Mouse (Mus musculus): ENCODE measurements around the gene Mgat4e.
"Not testable (repeated sequence)": the region's sequence is repeated elsewhere in the genome, so short reads cannot be mapped to it uniquely, and the experiment has no call there.

Gene Mgat4e

DNA sequence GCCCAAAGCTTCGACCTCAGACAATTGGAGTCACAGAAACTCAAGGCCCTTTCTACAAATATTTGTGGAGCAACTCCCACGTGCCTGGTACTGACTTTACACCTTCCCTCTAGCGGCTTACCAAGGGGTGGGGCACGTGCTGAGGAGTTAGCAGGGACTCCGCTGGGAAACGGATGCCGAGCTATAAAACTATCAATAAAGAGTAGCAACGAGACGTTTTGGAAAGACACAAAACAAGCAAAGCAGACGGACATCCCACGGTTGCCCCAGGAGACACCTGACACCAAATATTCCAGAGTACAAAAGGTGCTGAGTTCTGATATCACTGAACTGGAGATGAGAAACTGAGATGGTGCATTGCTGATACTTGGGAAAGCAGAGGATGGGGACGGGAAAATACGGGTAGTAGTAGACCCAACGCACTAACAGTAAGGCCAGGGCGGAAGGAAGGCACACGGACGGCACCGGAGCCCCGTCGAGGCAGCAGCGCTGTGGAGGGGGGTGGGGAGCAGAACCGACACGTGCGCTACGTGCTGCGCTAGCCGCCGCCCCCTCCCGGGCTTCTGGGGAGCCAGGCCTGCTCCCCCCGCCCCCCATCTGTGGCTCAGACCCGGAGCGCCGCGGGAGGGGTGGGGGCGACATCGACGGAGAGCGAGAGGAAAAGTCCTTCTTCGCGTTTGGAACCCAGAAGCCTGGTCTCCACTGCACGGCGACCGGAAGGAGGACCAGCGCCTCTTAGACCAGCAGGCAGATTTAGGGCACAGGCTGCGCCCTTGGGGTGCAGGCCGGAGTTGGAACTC lies 6.6 kb upstream of the Mgat4e start:
- DNase-seq (ENCODE audit: extremely low spot score, low spot score) = peak; percentile 36

DNA sequence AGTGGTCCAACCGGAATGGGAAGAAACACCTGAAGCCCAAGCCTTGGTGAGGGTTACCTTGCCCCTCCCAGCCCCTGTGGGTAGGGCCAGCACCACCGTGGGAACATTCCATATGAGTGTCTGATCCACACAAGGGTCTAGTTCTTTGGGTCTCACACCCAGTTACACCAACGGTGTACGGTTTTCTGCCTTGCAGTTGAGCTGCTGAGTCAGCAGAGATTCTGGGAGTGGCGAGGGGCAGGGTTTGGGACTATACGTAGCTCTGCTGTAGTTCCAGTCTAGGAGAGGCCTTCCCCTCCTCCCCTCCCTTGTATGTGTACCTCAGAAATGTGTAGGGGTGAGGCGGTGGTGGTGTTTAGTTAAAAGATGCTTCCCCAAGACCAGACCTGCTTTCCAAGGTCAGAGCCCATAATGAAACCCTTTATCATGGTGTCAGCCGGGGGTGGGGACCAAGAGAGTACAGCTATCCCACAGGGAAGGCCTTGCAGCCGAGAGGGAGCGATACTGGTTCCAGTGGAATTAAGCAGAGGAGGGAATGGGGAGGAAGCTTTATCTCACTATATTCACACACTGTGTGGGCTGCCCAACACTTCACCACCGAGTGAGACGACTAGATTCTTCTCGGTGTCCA lies 5.9 kb upstream of the Mgat4e start:
- no peak for DNase-seq (ENCODE audit: extremely low spot score, low spot score)

DNA sequence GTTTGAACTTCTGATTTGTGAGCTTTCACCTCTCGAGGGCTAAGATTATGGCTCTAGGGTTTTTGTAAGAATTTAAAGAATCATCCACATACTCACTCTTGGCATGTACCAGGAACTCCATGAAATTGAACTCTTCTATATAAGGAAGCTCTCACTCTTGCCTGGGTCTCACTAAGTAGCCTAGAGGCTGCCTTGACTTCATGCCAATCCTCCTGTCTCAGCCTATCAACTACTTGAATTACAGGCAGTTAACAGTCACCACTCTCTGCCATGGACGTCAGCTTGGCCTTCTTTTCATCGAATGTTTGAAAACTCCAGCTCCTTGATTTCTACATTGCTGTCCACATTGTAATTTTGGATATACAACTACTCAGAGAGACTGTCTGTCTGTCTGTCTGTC lies 2.9 kb upstream of the Mgat4e start:
- no peak for DNase-seq (ENCODE audit: extremely low spot score, low spot score)

DNA sequence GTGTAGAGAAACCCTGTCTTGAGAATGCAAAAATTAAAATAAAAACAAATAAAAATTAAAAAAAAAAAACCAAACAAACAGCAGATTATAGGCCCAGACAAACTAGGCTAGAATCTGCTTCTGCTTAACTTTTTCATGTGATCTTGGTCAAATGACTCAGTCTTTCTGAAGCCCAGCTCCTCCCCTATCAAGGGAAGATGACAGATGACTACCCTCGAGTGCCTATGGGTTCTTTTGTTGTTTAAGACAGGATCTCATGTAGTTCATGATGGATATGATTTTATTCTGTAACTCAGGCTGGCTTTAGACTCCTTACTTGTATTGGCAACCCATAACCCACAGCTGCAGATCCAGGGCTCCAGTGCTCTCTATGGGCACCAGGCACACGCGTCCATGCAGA lies 2.4 kb upstream of the Mgat4e start:
- no peak for DNase-seq (ENCODE audit: extremely low spot score, low spot score)

DNA sequence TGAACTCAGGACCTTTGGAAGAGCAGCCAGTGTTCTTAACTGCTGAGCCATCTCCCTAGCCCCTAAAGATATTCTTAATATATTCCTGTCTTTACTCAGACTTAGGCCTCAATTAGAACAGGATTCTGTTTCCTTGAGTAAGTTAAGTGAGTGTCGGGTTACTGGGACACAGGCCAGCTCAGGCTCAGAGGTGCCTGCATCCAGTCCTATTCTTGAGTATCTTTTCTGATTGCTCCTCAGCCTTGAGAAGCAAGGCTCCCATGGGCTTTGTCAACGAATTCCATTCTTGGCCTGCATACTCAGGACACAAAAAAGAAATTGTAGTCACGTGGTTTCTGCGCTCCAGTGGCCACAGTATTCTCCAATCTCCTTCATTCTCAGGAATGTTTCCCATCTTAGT lies 1.3 kb downstream of the Mgat4e start:
- DNase-seq (ENCODE audit: extremely low spot score, low spot score) = no peak

DNA sequence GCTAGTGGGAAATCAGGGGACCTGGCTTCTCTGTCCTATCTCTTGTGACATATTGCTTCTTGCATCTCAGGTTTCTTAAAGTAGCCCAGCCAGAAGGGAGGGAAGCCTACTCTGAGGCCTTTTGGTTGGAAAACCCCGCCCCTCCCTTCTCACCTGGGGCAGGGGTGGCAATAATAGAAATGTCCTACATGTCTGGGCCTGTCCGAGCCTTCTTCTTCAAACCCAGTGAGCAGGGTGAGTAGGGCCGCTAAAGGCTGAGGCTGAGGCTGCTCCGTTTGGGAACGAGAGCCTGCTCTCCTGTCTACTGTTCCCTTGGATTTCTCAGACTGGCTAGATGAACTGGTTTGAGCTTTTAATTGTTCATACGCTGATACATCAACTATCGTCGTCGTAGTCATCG lies 8.9 kb downstream of the Mgat4e start:
- DNase-seq (ENCODE audit: extremely low spot score, low spot score) = no peak

DNA sequence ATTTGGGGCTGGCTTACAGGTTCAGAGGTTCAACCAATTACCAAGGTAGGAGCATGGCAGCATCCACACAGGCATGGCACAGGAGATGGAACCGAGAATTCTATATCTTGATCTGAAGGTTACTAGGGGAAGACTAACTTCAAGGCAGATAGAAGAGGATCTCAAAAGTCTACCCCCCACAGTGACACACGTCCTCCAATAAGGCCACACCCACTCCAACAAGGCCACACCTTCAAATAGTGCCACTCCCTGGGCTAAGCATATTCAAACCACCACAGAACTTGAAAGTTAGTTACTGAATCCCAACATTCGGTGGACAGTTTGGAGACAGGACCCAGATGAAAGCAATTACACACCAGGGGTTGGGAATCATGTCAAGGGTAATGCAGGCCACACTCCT lies 14.0 kb downstream of the Mgat4e start:
- DNase-seq (ENCODE audit: extremely low spot score, low spot score) = no peak

DNA sequence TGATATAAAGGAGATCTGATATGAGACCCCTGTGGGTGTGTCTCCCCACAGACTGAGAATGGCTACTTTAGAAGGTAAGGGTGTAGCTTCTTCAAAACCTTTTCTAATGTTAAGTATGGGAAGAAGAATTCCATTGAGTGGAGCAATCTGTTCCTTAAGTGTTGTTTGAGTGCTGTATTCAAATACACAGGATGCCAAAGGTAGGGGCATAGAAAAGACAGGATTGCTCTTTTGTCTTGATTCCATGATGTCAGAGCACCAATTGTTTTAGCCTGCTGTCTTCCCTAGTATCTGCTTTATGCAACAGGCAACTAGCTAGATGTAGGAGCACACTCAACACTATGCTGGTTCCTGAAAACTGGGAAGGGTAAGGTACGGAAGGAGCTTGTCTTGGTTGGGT lies 14.4 kb downstream of the Mgat4e start:
- DNase-seq (ENCODE audit: extremely low spot score, low spot score) = no peak

DNA sequence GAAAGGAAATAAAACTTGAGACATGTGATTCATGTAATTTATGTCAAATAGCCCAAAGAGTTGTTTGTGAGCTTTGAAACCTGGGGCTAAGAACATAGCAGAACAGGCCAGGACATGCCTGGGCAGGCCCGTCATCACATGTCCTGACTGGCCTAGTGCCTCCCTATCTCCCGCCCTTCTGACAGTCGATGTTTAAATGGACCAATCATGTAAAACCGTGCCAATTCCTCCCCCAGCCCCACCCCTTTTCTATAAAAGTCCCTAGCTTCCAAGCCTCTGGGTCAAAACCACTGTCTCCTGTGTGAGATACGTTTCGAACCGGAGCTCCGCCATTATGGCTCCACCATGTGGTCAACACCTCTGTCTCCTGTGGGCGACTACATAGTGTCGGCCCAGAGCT lies 15.8 kb downstream of the Mgat4e start:
- DNase-seq (ENCODE audit: extremely low spot score, low spot score) = not testable (repeated sequence)

DNA sequence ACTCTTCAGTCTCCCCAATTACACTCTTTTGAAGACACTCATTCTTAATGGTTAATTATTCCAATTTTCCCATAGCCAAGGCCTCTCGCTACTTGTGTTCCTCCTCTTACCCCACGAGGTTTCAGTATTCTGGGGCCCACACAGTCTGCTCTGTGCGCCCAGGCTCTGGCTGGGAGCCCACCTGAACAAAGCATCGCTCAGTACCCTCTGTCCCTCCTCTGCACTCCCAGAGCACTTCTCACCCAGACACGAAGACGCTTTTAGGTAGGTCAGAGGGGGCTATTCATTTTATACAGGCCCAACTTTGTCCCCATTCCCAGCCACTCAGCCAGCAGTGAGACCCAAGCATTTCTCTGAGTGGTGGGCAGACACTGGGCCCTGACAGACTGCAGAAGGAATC lies 18.9 kb downstream of the Mgat4e start:
- no peak for DNase-seq (ENCODE audit: extremely low spot score, low spot score)

DNA sequence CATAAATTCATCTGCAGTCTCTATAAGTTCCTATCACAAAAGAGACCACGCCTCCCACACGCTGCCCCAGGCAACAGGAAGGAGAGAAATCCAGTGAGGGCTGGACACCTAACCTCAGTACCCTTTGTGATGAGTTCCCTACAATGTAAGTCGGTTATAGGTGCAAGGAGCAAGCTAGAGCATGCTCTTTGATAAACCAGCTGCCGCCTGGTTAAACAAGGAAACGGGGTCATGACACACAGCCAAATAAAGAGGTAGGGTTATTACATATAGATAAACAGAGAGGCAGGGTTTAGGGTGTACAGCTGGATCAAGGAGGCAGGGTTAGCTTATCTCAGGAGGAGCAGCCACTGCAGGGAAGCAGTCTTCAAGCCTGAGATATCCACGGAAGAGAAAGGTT lies 22.7 kb downstream of the Mgat4e start:
- DNase-seq (ENCODE audit: extremely low spot score, low spot score) = no peak

DNA sequence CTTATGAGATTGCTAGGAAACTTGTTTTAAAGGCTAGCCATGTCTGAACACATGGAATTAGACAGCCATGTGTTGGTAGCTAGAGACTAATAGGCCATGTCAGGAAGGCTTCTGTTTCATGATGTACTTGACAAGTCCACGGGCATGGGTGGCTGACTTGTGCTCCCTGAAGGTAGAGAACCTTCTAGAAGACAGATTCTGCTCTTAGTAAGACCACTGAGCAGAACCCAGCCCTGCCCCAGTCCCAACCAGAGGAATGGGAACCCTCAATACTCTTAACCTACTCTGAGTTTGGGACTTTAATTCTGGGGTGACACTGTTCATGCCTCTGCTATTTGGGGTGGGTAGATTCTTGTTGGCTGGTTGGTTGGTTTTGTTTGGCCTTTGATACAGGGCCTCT lies 24.5 kb downstream of the Mgat4e start:
- no peak for DNase-seq (ENCODE audit: extremely low spot score, low spot score)

DNA sequence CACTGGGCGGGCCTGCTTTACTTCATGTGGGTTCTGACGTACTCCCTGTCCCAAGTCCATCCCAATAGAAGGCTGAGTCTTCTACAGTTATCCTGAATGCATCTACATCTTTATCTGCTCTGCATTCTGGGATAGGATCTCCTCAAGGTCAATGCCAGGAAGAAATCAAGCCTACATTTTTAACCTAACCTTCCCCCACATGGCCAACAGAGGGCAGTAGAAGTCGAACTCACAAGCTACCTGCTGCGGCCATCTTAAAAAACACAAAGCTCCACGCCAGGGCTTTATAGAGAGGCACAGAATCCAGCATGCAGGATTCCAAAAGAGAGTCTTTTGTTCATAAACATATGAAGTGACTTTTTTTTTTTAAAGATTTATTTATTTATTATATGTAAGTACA lies 25.1 kb downstream of the Mgat4e start:
- DNase-seq (ENCODE audit: extremely low spot score, low spot score) = no peak

DNA sequence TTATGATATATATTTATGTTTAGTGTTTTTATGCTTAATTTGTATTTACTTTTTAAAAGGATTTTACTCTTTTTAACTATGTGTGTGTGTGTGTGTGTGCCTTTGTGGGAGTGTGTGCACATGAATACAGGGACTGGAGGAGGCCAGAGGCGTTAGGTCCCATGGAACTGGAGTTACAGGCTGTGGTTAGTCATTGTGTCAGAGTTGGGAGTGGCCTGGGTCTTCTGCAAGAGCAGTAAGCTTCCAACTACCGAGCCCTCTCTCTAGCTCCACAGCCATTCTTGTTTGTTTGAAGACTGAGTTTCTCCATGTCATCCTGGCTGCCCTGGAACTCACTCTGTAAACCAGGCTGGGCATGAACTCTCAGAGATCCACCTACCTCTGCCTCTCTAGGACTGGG lies 27.2 kb downstream of the Mgat4e start:
- DNase-seq (ENCODE audit: extremely low spot score, low spot score) = no peak

DNA sequence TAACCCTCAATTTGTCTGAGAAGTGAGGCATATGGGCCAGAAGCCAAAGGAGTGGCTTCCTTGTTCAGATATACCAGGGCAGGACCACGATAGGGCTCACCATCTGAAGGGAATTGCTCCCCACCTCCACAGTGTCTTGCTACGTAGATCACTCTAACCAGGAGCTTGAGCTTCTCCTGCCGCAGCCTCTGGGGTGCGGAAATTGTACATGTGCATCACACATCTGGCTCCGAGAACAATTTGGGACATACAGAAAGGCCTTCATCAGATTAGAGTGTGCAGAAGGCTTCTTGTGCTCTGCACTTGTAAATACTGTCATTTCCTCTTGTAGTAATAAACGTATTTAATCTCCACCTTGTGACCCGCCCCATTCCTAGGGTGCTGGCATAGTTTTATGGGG lies 28.3 kb downstream of the Mgat4e start:
- no peak for DNase-seq (ENCODE audit: extremely low spot score, low spot score)

DNA sequence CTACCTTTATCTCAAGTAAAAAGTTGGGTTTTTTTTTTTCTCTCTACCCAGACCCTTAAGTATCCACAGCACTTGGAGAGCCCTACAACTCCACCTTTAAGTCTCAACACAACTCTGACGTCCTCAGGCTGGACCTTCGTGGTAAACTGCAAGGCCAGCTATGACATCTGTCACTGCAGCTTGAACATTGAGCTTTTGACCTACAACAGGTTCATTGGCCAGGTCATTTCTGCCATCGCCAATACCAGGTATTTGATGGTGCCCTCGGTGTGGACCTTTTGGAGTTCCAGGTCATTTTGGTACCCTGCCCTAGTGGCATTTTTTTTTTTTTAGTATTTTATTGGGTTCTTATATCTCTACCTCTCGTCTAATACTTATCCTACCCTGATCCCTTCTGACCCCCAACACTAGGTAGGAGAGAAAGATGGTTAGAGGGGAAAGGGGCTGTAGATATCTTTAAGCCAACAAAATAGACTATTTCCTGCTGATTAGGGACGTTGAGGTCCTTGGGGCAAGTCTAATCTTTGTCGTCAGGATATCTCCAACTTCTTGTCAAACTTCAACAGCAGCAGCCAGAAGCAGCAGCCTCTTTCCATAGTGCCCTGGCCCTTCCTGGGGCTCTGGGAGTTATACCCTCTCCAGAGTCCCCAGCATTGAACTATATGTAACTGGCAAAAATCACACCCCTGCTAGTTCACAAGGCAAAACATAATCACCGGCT lies 29.3 kb downstream of the Mgat4e start:
- DNase-seq (ENCODE audit: extremely low spot score, low spot score) = no peak

DNA sequence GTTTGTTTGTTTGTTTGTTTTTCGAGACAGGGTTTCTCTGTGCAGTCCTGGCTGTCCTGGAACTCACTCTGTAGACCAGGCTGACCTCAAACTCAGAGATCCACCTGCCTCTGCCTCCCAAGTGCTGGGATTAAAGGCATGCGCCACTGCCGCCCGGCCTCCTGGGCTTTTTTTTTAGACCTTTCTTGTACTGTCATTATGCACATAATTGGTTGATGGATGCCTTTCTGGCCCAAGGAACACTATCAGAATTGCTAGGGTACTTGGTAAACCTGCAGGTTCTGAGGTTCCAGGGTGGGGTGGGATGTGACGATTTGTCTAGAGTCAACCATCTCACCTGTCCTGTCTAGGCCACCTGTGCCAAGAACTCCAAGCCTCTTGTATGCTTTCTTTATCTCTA lies 30.3 kb downstream of the Mgat4e start:
- DNase-seq (ENCODE audit: extremely low spot score, low spot score) = not testable (repeated sequence)

DNA sequence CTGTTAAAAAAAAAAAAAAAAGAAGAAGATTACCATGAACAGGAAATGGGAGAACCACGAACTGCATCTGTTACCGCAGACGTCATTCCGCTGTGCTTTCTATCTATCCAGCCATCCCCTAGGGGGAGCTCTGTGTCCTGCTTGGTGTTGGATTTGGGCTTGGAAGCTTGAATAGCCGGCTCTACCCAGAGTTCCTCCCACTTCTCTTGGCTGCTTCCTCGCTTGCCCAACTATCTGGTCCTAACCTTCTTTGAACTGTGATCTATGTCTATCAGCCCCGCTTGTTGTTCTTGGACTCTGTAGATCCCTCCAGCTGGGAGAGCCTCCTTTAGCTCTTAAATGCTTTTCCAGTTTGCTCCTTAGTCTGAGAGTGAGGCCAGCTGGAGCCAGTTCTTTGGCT lies 30.8 kb downstream of the Mgat4e start:
- DNase-seq (ENCODE audit: extremely low spot score, low spot score) = peak; percentile 51

DNA sequence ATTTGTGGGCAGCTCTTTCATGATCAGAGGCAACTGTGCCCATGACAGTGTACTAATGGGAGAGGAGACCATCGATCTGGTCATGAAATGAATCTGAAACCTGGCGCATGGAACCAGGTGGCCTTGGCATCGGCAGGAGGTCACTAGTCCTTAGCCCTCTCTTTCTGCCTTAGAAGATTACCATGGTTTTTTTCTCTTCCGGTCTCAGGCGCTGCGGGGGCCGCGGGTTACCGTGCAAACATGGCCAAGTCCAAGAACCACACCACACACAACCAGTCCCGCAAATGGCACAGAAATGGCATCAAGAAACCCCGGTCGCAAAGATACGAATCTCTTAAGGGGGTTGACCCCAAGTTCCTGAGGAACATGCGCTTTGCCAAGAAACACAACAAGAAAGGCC lies 31.6 kb downstream of the Mgat4e start:
- not testable (repeated sequence) for DNase-seq (ENCODE audit: extremely low spot score, low spot score)

DNA sequence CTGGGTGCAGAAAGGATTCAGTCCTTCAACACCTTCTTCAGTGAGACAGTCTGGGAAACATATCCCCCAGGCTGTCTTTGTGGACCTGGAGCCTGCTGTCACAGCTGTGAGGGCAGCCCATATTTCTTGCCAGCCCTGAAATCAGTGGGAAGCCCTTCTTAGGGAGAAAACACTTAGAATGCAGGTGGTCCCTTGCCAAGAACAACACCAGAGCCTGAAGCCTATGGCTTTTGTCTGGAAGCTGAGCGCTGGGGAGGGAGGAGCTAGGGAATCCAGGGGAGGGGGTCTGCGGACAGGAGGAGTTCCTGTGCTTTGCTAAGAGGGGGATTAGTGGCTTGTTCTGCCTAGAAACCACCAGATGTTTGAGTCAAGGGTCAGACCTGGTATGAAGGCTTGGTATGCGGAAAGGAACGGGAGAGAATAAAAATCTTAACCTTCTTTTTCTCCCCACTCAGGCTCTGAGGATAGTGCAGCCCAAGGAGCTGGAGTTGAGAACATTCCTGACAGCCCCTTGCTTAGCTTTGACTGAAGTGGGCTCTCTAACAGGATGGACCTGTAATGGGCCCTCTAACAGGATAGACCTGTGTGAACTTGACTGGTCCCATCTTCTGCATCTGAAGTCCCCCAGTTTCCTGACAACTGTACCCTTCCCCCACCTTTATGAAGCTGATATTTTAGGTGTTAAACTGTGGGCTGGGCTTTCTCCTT lies 32.8 kb downstream of the Mgat4e start:
- DNase-seq (ENCODE audit: extremely low spot score, low spot score) = peak; percentile 49

DNA sequence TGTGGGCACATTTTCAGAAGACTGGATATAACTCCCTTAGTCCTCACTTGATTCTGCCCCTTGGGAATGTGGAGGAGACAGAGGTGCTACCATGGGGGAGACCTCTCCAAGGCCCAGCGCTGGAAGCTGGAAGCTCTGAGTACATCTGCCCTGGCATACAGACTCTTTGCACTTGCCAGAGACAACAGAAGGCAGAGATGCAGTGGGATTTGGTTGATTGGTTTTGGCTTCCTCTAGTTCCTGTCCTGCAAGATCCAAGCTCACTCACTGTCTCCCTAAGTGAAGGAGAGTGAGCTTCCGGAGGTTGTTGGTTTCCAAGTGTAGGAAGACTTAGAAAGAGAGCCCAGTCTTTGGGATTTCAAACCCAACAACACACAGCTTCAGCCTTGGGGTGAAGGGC lies 33.6 kb downstream of the Mgat4e start:
- no peak for DNase-seq (ENCODE audit: extremely low spot score, low spot score)

All from neural tube, embryonic 10.5 days (tissue).